Mouse (Mus musculus) brain, embryonic 14.5 days (tissue): Measurements from ENCODE around the gene Zfp612.

Experiments
- CTCF ChIP-seq: fragments of 200-500 bp; IDR thresholded peaks from 2 replicates; pipeline ENCODE4 v1.5.1; 2012; ENCODE audit warnings: inconsistent platforms, mild to moderate bottlenecking, moderate library complexity, borderline replicate concordance; ENCODE audit not compliant: insufficient read depth, insufficient read length; ENCODE audit errors: extremely low read depth
- POLR2A ChIP-seq: fragments of 200-500 bp; IDR thresholded peaks from 2 replicates; pipeline ENCODE4 v1.6.1; 2012; ENCODE audit warnings: mild to moderate bottlenecking, inconsistent platforms, borderline replicate concordance; ENCODE audit not compliant: poor library complexity, insufficient read depth, insufficient read length, severe bottlenecking; ENCODE audit errors: extremely low read depth

- no peak for TF ChIP-seq POLR2A
- no peak for TF ChIP-seq CTCF
Measured at GRCm38 (mm10) chr8:110040509-110040908, 39.0 kb upstream of the Zfp612 start.
